ENCODE assay signal across 14 mouse cellular contexts in genomic region chr15:80026689-80027353, GRCm38 (mm10). TPM values are rescaled to one million over a fixed set of nuclear protein-coding genes. Genes with fewer than 3 reads are reported as not detected.
DNase-seq lines count a peak whose midpoint lies in the region; ATAC-seq and TF ChIP-seq lines count a peak whose summit lies in the region.
"Had no signal": no experiment of that assay in that cellular context is flagged by ENCODE, and none has a peak within 500 bp of the region (broad histone marks: within the 10 kb centered on the region; RNA-seq: fewer than 3 reads in every experiment).

No protein-coding gene starts in this region.

- H3K9ac ChIP-seq in forebrain, postnatal 0 days: no peak overlapping the region
- no peak overlapping the region for H3K9ac ChIP-seq in hindbrain, embryonic 13.5 days
- H3K9ac ChIP-seq in midbrain, embryonic 11.5 days (ENCODE audit: low read length): no peak overlapping the region
- no peak overlapping the region for H3K9ac ChIP-seq in midbrain, embryonic 16.5 days (ENCODE audit: low read depth, low read length)
- H3K9ac ChIP-seq: heart, embryonic 12.5 days; intestine, embryonic 15.5 days had no signal

- H3K36me3 ChIP-seq in forebrain, postnatal 0 days (ENCODE audit: insufficient read depth): no peaks in the 10 kb centered on the region
- H3K36me3 ChIP-seq in forebrain, embryonic 10.5 days (replicated peaks): no peaks in the 10 kb centered on the region
- H3K36me3 ChIP-seq in hindbrain, embryonic 10.5 days: no peaks in the 10 kb centered on the region
- H3K36me3 ChIP-seq in hindbrain, embryonic 13.5 days: no peaks in the 10 kb centered on the region
- H3K36me3 ChIP-seq in midbrain, embryonic 11.5 days (ENCODE audit: control insufficient read depth, insufficient read depth, low read length): no peaks in the 10 kb centered on the region
- no peaks in the 10 kb centered on the region for H3K36me3 ChIP-seq in midbrain, embryonic 16.5 days (ENCODE audit: control insufficient read depth, insufficient read depth, low read length)
- H3K36me3 ChIP-seq: heart, embryonic 12.5 days; intestine, embryonic 15.5 days had no signal

- H3K27ac ChIP-seq in forebrain, postnatal 0 days (ENCODE audit: low read depth, low read length): no peak overlapping the region
- no peak overlapping the region for H3K27ac ChIP-seq in forebrain, embryonic 10.5 days
- 0 out of 2 replicates have a peak overlapping the region, but pooled peaks have one; percentile 57 for H3K27ac ChIP-seq in hindbrain, embryonic 10.5 days
- H3K27ac ChIP-seq in hindbrain, embryonic 13.5 days: no peak overlapping the region
- H3K27ac ChIP-seq in midbrain, embryonic 11.5 days (ENCODE audit: low read depth, low read length): no peak overlapping the region
- no peak overlapping the region for H3K27ac ChIP-seq in midbrain, embryonic 16.5 days (ENCODE audit: low read length)
- H3K27ac ChIP-seq: intestine, embryonic 15.5 days had no signal

- no peak overlapping the region for H3K4me3 ChIP-seq in forebrain, postnatal 0 days (ENCODE audit: low read depth, low read length)
- H3K4me3 ChIP-seq in forebrain, embryonic 10.5 days: no peak overlapping the region
- no peak overlapping the region for H3K4me3 ChIP-seq in hindbrain, embryonic 10.5 days
- H3K4me3 ChIP-seq in hindbrain, embryonic 13.5 days: no peak overlapping the region
- no peak overlapping the region for H3K4me3 ChIP-seq in midbrain, embryonic 11.5 days (ENCODE audit: low read depth, low read length)
- H3K4me3 ChIP-seq in midbrain, embryonic 16.5 days (ENCODE audit: low read depth, low read length): no peak overlapping the region
- H3K4me3 ChIP-seq: heart, embryonic 12.5 days; intestine, embryonic 15.5 days had no signal

- ATAC-seq in forebrain, postnatal 0 days: 0 out of 2 replicates have a peak, but pooled peaks have one; percentile 27
- ATAC-seq in hindbrain, embryonic 13.5 days (ENCODE audit: low FRiP score): no peak
- no peak for ATAC-seq in midbrain, embryonic 11.5 days (ENCODE audit: low FRiP score)
- ATAC-seq in midbrain, embryonic 16.5 days: no peak
- no peak for ATAC-seq in megakaryocyte-erythroid progenitor cell, adult 5-6 weeks (replicated peaks; ENCODE audit: low FRiP score, low TSS enrichment, poor library complexity, severe bottlenecking)
- ATAC-seq: intestine, embryonic 15.5 days had no signal

- 52% methylated on average over 14 of the region's 14 CpGs for WGBS in forebrain, postnatal 0 days
- 86% methylated on average over 14 of the region's 14 CpGs for WGBS in forebrain, embryonic 10.5 days
- WGBS in hindbrain, embryonic 10.5 days: 81% methylated on average over 14 of the region's 14 CpGs
- 76% methylated on average over 14 of the region's 14 CpGs for WGBS in hindbrain, embryonic 13.5 days
- 79% methylated on average over 14 of the region's 14 CpGs for WGBS in midbrain, embryonic 11.5 days
- WGBS in midbrain, embryonic 16.5 days: 76% methylated on average over 14 of the region's 14 CpGs

- no peak for TF ChIP-seq CTCF in forebrain, postnatal 0 days (IDR thresholded peaks at IDR 0.05; ENCODE audit: low read depth)

- H3K4me1 ChIP-seq in forebrain, postnatal 0 days (ENCODE audit: insufficient read depth): peaks cover 3% of the 10 kb centered on the region; the same call in 1 of the 2 replicates
- peaks cover 38% of the 10 kb centered on the region for H3K4me1 ChIP-seq in forebrain, embryonic 10.5 days
- peaks cover 42% of the 10 kb centered on the region for H3K4me1 ChIP-seq in hindbrain, embryonic 10.5 days (replicated peaks)
- H3K4me1 ChIP-seq in hindbrain, embryonic 13.5 days (replicated peaks): peaks cover 29% of the 10 kb centered on the region
- H3K4me1 ChIP-seq in midbrain, embryonic 11.5 days (ENCODE audit: control insufficient read depth, insufficient read depth, low read length): peaks cover 14% of the 10 kb centered on the region
- H3K4me1 ChIP-seq in midbrain, embryonic 16.5 days (ENCODE audit: control insufficient read depth, insufficient read depth, low read length): peaks cover 13% of the 10 kb centered on the region

- H3K27me3 ChIP-seq in forebrain, postnatal 0 days (ENCODE audit: insufficient read depth, low read length): no peaks in the 10 kb centered on the region
- H3K27me3 ChIP-seq in forebrain, embryonic 10.5 days (ENCODE audit: poor library complexity, severe bottlenecking): no peaks in the 10 kb centered on the region
- peaks cover 3% of the 10 kb centered on the region; the same call in 1 of the 2 replicates for H3K27me3 ChIP-seq in hindbrain, embryonic 10.5 days (ENCODE audit: insufficient read depth, poor library complexity, severe bottlenecking)
- H3K27me3 ChIP-seq in hindbrain, embryonic 13.5 days: peaks cover 12% of the 10 kb centered on the region; the same call in 1 of the 2 replicates
- H3K27me3 ChIP-seq in midbrain, embryonic 11.5 days (ENCODE audit: control insufficient read depth, insufficient read depth, low read length): no peaks in the 10 kb centered on the region
- no peaks in the 10 kb centered on the region for H3K27me3 ChIP-seq in midbrain, embryonic 16.5 days (ENCODE audit: control insufficient read depth, insufficient read depth, low read depth, low read length)
- H3K27me3 ChIP-seq: heart, embryonic 12.5 days; intestine, embryonic 15.5 days had no signal

- no peak overlapping the region for H3K4me2 ChIP-seq in forebrain, postnatal 0 days (ENCODE audit: low read depth)
- no peak overlapping the region for H3K4me2 ChIP-seq in hindbrain, embryonic 13.5 days
- H3K4me2 ChIP-seq in midbrain, embryonic 11.5 days: no peak overlapping the region
- no peak overlapping the region for H3K4me2 ChIP-seq in midbrain, embryonic 16.5 days (ENCODE audit: low read length)
- H3K4me2 ChIP-seq: heart, embryonic 12.5 days; intestine, embryonic 15.5 days had no signal

- no peaks in the 10 kb centered on the region for H3K9me3 ChIP-seq in forebrain, postnatal 0 days (ENCODE audit: low read length)
- peaks cover 6% of the 10 kb centered on the region; the same call in 1 of the 2 replicates for H3K9me3 ChIP-seq in forebrain, embryonic 10.5 days
- peaks cover 9% of the 10 kb centered on the region; the same call in 1 of the 2 replicates for H3K9me3 ChIP-seq in hindbrain, embryonic 10.5 days
- H3K9me3 ChIP-seq in hindbrain, embryonic 13.5 days: no peaks in the 10 kb centered on the region
- no peaks in the 10 kb centered on the region for H3K9me3 ChIP-seq in midbrain, embryonic 11.5 days (ENCODE audit: control insufficient read depth, low read length)
- no peaks in the 10 kb centered on the region for H3K9me3 ChIP-seq in midbrain, embryonic 16.5 days (replicated peaks; ENCODE audit: control insufficient read depth, low read length, poor library complexity, severe bottlenecking)
- H3K9me3 ChIP-seq: intestine, embryonic 15.5 days had no signal

- peak; percentile 17 for DNase-seq in forebrain, postnatal 0 days
- no peak for DNase-seq in forebrain, embryonic 10.5 days (ENCODE audit: extremely low spot score, low spot score)
- DNase-seq in hindbrain, embryonic 10.5 days (ENCODE audit: low spot score): no peak
- peak; percentile 44 for DNase-seq in midbrain, embryonic 11.5 days (ENCODE audit: low spot score, missing footprints)
- no peak for DNase-seq in frontal cortex, postnatal 14 days (ENCODE audit: low spot score in 2 of 2)
- DNase-seq: B cell, adult 2 months; left cerebral cortex, postnatal 4 days; lung, adult 2 months; midbrain, embryonic 14.5 days had no signal

RNA-seq across cellular contexts. Expression of gene Pdgfb, which starts 12.0 kb away (rescaled TPM):
- total RNA-seq in forebrain, postnatal 0 days (2014; rRNA removed): 13.2 and 17.8 TPM in 2 replicates
- 4.6 and 7.6 TPM in 2 replicates for polyA plus RNA-seq in forebrain, postnatal 0 days (2015; fragmentation: Nextera tagmentation; extraction: Ambion mirVana)
- polyA plus RNA-seq in forebrain, embryonic 10.5 days (2016; fragmentation: Nextera tagmentation; extraction: Ambion mirVana): 1.8 TPM in 2 replicates
- polyA plus RNA-seq in hindbrain, embryonic 10.5 days (2016; fragmentation: Nextera tagmentation; extraction: Ambion mirVana): 1.6 and 1.8 TPM in 2 replicates
- 2.4 and 2.8 TPM in 2 replicates for polyA plus RNA-seq in hindbrain, embryonic 13.5 days (2015; fragmentation: Nextera tagmentation; extraction: Ambion mirVana)
- 1.5 and 2.0 TPM in 2 replicates for polyA plus RNA-seq in midbrain, embryonic 11.5 days (2014; fragmentation: Nextera tagmentation; extraction: Ambion mirVana)
- polyA plus RNA-seq in midbrain, embryonic 16.5 days (2015; fragmentation: Nextera tagmentation; extraction: Ambion mirVana): 4.3 and 6.8 TPM in 2 replicates
- 0.39 and 0.99 TPM in 2 replicates for total RNA-seq in megakaryocyte-erythroid progenitor cell, adult 5-6 weeks (2014; fragmentation: Nextera tagmentation)
- 0.11 TPM in 1 of 2 replicates, not detected in the other for total RNA-seq in megakaryocyte-erythroid progenitor cell, adult 5-6 weeks (2017)

RNA-seq across cellular contexts. Expression of gene Cbx7, which starts 55.9 kb away (rescaled TPM):
- total RNA-seq in forebrain, postnatal 0 days (2014; rRNA removed): 6.4 and 11.1 TPM in 2 replicates
- 2.4 and 3.1 TPM in 2 replicates for polyA plus RNA-seq in forebrain, postnatal 0 days (2015; fragmentation: Nextera tagmentation; extraction: Ambion mirVana)
- 2.8 and 3.9 TPM in 2 replicates for polyA plus RNA-seq in forebrain, embryonic 10.5 days (2016; fragmentation: Nextera tagmentation; extraction: Ambion mirVana)
- polyA plus RNA-seq in hindbrain, embryonic 10.5 days (2016; fragmentation: Nextera tagmentation; extraction: Ambion mirVana): 2.4 and 2.9 TPM in 2 replicates
- polyA plus RNA-seq in hindbrain, embryonic 13.5 days (2015; fragmentation: Nextera tagmentation; extraction: Ambion mirVana): 3.6 and 3.7 TPM in 2 replicates
- polyA plus RNA-seq in midbrain, embryonic 11.5 days (2014; fragmentation: Nextera tagmentation; extraction: Ambion mirVana): 1.4 and 1.9 TPM in 2 replicates
- 4.8 and 5.0 TPM in 2 replicates for polyA plus RNA-seq in midbrain, embryonic 16.5 days (2015; fragmentation: Nextera tagmentation; extraction: Ambion mirVana)
- 6.8 and 9.9 TPM in 2 replicates for total RNA-seq in megakaryocyte-erythroid progenitor cell, adult 5-6 weeks (2014; fragmentation: Nextera tagmentation)
- 2.5 and 4.4 TPM in 2 replicates for total RNA-seq in megakaryocyte-erythroid progenitor cell, adult 5-6 weeks (2017)

Comparison
In these comparisons a context has a peak if more than half of its experiments do, and no peak if none do; other contexts are left out.
1. DNase-seq: peak in forebrain, postnatal 0 days (single experiment) and midbrain, embryonic 11.5 days (single experiment); none in forebrain, embryonic 10.5 days (single experiment), hindbrain, embryonic 10.5 days (single experiment) and frontal cortex, postnatal 14 days (0 of 2).